Mouse (Mus musculus) cortical plate, adult 2 months (tissue): ENCODE data around the gene Sema5a.

ENCODE experiments used
- CTCF ChIP-seq: fragments of 200-500 bp; IDR thresholded peaks from 2 replicates; pipeline ENCODE4 v1.5.1; 2011; ENCODE audit warnings: mild to moderate bottlenecking, control low read depth, low read length; ENCODE audit not compliant: insufficient read depth; ENCODE audit errors: extremely low read depth
- POLR2A ChIP-seq: fragments of 200-500 bp; IDR thresholded peaks from 2 replicates; pipeline ENCODE4 v1.6.1; 2011; ENCODE audit warnings: mild to moderate bottlenecking, low read length, control low read depth; ENCODE audit not compliant: insufficient read depth; ENCODE audit errors: extremely low read depth

DNA sequence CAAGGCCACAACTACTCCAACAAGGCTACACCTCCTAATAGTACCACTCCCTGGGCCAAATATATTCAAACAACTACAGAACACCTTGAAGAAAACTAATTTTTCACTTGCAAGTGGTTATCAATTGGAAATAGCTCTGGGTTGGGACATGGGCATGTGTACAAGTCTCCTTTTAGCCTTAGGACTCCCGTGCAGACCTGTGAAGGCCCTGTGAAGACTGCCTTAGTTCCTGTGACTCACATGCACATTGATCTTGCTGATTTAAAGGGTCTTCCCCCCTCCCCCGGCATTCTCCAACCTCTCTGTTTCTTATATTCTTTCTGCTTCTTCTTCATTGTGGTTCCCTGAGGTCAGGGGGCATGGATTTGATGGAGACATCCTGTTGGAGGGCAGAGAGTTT lies 161.8 kb downstream of the Sema5a start:
- TF ChIP-seq CTCF (no peak), POLR2A (no peak)
